Mouse (Mus musculus) spleen, adult 12 weeks (tissue): ENCODE data around the gene Hoxa9.

ENCODE experiments used
- DNase-seq: peaks from one replicate; pipeline ENCODE4 v3.0.0; 2022; ENCODE audit warnings: low spot score

Hoxa9 gene

DNA sequence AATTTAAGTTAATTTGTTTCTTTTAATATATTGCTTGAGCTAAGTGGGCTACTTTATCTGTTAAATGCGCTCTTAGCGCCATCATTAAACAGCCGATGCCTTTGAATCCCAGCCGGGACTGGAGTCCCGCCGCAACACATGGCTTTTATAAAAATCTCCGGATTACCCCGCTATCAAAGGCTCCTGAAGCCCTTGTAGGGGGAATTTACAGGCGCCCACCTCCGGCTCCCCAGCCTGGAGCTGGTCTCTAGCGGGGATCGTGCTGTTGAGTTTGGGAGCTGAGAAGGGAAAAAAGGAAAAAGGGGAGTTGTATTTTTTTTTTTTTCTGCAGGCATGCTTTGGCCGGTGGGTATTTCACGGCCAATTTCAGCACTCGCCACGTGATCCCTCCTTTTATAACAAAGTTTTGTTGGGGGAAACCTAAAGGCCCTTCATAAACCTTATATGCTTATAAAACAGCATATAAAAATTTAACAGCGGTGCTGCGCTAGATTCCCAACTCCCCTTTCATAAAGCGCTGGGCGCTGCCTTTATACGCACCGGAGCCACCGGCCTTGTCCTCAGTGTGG lies 13.7 kb upstream of the Hoxa9 start:
- DNase-seq, result no peak

DNA sequence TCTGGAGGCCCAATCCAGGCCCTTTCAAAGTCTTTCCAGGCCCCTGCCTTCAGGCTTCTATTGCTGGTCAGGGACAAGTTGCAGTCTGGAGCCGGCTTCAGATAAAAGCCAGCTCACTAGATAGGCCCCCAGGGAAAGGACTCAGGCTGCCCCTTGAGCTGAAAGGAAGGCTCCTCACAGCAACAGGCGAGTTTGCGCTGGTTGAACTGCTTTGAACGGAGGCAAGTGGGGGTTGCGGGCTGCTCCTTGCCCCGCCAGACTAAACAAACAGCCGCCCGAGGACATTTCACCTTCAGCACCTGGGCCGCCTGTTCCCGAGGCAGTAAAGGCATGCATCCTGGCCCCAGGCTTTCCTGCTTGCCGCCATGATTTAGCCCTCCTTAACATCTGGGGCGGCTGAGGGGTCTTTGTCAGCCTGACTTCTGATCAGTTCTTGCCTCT lies 12.8 kb upstream of the Hoxa9 start:
- DNase-seq, result no peak

DNA sequence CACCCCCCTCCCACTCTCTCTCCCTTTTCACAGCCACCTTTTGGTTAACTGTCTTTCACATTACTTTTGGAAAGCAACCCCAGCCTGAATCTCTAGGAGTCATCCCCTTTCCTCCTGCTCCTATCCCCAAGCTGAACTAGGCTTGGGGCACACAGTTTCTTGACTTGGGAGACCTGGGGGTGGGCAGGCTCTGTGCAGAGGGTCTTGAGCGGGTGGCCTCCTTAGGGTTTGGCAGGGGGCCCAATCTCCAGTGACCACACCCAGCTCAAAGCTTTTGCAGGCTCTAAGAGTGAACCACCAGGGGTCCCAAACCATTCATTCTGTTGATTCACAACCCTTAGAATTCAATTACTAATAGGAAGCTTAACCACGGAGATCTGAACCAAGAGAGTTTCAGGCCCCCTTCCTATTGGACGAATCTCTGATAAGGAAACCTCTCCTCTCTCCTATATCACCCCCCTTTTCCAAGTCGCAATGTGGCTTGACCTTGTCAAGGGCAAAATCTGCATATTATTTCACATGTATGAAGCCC lies 12.0 kb upstream of the Hoxa9 start:
- no peak for DNase-seq

DNA sequence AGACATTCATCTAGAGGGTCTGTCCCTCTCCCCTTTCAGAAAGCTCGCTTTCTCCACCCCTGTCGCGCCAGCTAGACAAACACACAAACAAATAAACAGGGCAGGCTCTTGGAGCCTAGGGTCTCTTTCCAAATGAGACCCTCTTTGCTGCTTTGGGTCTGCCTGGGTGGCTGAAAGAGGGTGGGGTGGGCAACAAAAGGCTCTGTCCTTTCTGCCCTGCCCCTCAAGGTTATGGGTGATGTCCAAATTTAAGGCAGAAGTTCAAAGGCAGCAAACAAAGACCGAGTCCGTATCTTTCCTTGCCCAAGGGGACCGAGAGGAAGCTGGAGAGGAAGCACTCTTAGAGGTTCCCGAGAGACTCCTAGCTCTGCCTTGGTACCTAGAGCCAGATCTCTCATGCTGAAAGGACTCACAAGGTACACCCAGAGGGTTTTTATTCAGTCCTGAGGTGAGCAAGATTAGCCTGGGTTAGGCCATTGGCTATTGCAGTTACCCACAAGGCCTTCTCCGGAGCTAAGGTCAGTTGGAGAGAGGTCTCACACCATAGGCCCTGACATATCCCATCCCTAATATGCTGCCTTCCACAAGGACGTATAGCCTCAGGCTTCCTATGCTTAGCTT lies 10.2 kb upstream of the Hoxa9 start:
- DNase-seq, result no peak

DNA sequence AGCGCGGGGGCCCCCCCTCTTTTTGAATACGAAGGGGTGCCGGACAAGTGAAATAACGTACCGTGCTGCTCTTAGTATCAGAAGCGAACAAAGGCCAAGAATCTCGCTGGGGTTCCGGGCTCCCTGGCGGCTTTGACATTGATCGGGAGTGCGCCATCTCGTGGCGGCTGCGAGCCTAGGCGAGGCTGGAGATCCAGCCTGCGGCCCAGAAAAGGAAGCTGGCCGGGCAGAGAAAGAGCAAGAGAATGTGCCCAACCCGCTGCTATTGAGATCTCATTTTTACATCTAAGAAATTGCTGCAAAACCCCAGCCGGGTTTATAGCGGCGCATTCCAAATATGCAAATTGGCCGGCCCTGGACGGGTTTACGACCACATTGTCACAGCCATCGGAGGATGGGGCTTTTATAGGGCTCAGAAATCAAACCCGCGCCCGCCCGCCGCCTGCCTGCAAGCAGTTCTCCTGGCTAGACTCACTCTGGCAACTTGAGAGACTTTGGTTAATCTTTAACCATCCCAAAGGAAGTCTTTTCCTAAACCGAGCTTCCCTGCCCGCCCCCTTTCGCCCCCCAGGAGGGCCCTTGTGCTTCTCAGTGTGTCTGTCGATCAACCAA lies 9.6 kb upstream of the Hoxa9 start, which contains the start of gene Hoxa10:
TSS of gene Hoxa10 (minus strand) at position 466 of the 612 bp plus-strand sequence.
- DNase-seq, result peak; percentile 51

DNA sequence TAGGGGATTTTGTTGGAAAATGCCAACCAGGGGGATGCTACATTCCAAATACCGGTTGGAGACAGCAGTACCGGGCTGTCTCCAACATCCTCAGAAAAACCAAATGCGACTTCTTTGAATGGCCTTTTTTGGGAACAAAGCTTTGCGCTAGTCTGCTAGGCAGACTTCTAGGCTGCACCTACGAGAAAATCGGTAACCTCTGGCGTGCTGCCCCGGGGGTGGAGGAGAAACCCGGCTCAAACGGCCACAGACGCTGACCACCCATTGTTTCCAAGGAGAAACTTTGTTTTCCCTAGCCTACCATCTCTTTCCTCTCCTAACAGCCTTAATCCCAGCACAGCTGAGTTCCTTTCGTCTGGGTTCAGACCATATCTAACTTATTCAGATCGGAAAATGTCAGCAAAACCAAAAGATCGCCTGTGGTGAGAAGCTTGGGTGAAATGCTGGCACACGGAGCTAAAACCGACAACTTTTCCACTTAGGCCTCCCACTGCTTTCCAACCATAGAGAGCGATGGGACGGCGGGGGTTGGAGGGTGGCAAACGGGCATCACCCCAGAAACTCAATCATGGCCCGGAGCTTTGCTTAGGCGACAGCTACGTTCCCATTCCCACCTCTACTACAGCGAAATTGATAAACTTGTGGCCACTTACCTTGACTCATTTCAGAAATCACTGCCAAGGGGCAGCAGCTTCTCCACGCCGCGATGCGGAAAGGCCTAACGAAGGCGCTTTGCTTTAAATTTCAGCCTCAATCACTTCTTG lies 8.9 kb upstream of the Hoxa9 start:
- DNase-seq, result no peak

DNA sequence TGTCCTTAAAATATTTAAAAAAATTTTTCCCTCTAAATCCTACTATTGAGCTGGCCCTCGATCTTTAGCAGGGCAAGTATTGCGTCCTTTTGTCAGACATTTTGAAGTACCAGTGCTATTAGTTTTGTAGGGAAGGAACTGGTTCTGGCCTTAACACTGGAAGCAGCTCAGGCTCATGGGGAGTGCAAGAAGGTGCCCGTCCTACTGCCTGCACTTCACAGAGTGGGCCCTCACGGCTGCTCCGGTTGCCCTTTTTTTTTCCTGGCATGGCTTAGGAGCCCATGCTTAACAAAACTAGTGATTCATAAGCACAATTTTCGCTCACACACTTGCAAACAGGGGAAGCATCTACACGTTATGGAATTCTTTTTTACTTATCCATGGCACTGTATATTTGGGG lies 8.1 kb upstream of the Hoxa9 start:
- DNase-seq, result no peak

DNA sequence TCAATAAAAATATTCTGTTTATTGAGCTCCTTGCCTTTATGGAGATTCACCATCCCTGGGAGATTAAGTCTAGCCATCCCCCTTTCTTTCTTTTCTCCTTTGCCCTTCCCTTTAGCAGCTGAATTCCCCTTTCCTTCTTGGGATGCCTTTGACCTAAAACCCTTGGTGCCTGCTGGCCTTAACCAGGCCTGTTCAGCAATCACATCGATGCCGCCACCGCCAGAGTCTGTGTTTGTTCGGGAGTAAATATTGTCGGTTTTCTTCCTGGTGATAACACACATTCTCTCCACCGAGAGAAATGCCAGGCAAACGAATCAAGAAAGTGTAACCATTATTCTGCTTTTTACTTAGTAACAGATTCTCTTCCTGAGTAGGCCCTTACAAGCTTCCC lies 7.3 kb upstream of the Hoxa9 start:
- no peak for DNase-seq

DNA sequence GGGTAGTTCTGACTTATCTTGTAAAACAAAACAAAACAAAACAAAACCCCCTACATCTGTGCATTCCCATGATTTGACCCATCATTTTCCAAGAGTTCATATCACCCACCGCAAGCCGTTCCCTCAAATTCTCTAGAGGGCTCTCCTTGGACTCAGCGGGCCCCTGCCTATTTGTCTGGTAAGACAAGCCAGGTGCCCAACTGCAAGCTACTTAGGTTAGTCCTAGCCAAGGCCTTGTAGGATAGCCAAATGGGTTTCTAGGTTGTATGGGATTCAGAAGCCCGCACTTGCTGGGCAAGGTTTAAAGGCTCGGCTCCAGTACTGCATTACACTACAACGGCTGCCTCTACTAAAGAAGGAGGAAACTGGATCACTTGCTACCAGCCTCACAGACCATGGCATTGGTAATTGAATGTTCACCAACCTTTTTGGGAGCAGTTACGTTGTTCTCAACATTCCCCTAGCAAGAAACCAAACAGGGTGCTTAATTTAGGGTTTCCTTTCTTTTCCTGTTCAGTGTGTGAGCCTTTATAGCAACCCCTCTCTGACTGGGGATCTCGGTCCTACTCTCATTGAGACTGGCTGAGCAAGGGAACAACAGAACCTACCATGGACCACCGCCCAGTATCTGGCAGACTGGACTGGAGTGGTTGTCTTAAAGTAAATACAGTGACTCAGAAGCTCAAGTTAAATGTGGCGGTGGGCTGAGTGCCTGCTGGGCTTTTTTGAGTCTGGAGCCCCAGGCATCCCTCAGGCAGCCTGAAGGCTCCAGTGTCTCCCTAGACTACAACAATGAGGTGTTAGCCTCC lies 6.7 kb upstream of the Hoxa9 start:
- DNase-seq, result no peak

DNA sequence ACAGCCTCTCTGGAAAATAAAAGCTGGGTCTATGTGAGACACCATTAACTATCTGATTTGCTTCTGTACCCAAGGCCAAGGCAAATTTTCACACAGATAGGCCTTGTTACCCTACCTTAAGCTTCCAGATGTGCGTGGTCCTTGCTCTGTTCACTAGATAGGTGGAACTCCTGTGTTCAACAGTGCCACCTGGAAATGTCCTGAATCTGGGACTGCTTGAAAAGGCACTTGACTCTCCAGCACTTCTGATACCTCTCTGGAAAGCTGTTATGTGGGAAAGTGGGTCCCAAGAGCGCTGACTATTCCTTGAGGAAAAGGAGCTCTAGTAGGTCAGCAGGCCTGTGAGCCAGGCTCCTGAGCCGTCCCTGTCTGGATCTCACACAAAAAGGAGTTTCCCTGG lies 5.9 kb upstream of the Hoxa9 start:
- DNase-seq, result no peak

DNA sequence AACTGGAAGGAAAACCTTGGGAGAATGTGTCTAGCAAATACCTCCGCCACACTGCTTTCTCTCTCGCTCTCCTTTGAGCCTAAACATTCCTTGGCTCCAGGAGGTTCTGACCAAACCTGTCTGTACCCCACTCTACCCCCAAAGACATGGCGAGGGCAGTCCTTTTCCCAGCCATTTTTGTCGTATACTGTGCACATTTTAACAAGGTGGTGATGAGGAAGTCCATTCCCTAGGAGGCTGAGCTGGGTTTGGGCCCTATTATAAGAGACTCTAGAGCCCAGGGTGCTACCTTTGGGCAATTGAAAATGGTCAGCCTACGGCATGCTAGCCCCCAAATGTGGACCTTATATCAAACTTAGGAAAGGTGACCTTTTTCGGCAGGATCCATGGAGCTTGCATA lies 5.0 kb upstream of the Hoxa9 start:
- no peak for DNase-seq

DNA sequence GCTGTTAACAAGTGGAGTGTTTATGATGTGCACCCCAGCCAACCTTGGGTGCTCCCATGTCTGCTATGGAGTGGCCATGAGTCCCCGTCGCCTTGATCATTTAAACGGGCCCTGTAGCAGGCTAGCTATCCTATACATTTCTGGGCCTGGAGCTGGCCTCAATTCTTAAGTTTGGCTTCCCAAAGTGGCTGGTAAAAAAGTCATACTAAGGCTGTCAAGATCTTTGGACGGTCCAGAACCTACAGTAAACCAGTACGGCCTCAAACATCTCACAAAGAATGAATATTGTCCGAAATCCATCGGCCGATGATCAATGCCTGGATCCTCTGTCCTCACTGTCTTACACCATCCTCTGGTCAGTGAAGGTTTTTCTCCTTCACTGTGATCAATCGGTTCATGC lies 4.4 kb upstream of the Hoxa9 start:
- DNase-seq, result no peak

DNA sequence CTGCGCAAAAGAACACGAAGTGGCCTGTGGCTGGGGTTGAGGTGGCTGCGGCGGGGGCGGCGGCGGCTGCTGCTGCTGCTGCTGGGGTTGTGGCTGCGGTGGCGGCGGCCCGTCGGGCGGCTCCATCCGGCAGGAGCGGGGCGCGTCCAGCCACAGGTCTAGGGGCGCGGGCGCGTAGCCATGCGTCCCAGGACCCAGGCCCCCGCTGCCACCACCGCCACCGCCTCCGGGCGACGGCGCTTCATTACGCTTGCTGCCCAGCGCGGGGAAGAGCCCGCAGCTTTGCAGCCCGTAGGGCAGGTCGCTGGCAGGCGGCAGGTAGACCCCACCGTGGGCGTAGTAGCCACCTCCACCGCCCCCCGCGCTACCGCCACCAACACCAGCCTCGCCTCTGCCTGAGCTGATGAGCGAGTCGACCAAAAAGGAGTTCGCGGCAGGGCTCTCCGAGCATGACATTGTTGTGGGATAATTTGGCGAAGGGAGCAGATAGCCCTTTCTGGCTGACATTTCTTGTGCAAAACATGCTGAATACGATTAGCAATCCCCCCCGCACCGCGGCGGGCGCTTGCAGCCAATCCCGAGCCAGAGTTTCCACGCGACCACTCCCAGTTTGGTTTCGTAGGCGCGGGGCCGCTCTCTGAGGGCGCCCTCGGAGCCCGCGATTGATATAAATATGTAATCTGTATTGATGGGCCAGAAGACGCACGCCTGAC lies 3.7 kb upstream of the Hoxa9 start:
- DNase-seq, result no peak

DNA sequence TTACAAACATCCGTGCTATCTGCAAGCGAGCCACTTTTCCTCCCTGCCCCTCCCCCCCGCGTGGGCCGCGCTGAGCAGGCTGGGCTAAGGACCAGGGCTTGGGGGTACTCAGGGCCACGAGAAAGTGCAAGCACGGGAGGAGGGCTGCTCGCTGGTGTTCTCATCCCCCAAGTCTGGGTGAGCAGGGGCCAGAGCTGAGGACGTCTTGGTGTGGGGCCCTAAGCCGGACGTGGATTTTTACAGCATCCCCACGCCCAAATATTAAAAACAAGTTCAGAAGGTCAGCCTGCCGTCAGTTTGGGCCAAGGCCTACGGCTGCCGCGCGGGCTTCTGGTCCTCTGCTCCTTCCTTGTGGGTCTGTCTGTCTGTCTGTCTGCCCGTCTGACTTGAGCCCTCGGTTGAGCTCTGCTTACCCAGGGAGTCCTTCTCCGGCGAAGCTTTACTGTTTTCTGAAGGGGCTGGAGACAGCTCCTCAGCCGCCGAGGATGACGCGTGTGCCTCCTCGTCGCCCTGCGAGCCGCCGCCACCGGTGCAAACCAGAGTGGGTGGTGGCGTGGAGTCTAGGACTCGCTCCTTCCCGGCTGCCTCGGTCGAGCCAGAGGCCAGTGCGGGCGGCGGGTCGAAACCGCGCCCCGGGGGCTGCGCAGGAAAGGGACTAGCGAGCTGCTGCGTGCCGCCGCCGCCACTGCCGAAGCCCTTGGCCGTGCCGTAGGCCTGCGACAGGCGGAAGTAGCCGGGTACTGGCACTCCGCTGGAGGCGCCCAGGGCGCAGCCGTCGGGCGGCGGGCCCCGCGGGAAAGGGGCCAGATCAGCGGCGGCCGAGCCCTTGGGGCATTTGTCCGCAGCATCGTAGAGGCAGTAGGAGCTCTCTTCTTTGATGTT lies 2.9 kb upstream of the Hoxa9 start:
- DNase-seq, result no peak

DNA sequence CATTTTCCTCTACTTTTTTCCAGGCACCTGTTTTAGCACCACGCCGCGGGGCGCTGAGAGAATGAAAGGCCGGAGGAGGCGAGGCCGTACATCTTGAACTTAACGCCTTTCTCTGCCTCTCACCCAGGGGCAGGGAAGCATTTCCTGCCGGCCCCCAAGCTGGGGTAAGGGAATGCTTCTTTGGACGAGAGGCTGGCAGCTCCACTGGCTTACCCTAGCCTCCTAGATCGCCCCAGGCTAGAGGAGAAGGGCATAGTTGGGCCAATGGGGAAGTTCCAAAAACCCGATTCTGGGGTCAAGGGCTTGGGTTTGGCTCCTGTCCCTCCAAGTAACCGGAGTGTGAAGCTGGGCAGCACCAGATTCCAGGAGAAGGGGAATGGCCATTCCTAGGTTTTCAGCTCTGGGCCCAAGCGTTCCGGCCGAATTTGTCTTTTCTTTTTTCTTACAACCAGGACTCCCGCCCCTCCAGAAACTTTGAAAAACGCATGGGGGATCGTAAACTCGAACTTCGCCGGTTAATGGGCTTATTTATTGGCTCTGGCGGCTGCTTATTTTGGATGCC lies 2.2 kb upstream of the Hoxa9 start:
- DNase-seq, result no peak

DNA sequence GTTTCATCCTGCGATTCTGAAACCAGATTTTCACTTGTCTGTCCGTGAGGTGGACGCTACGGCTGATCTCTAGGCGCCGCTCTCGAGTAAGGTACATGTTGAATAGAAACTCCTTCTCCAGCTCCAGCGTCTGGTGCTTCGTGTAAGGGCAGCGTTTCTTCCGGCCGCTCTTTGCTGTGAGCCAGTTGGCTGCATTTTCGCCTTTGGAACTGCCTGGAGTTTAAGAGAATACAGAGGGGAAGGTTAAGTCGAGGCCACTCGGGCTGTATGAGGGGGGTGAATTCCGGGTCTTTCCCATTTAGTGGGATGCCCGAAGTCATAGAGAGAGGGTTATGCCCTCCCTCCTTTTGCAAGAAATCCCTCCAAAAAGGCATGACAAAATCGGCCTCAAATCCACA lies 1.7 kb upstream of the Hoxa9 start:
- no peak for DNase-seq

DNA sequence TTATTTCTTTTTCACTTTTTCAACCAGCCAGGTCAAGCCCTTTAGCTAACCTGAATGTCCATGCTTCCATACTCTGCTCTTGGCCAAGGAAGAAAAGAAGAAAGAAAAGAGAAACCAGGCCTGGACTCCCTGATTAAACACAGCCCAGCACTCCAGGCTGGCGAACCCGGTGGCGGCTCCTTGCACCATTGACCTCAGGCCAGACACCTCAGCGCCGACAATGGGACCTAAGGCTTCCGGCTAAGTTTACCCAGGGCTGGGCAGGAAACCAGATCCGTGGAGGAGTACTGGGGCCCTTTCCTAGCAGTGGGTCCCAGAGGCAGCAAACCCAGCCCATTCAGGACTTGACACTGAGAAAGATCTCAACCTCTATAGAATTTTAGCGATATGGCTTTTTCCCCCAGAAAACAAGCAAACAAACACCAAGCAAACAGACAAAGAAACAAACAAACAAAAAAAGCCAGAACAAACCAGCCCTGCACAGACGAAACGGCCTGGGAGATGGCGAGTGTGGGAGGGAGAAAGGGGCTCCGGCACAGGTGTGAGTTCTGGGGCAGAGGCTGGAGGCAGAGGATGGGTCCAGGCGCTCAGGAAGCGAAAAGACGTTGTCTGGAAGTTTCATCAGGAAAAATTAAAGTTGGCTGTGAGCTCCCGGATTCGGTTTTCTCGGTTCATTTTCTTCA lies 1.1 kb upstream of the Hoxa9 start:
- no peak for DNase-seq

DNA sequence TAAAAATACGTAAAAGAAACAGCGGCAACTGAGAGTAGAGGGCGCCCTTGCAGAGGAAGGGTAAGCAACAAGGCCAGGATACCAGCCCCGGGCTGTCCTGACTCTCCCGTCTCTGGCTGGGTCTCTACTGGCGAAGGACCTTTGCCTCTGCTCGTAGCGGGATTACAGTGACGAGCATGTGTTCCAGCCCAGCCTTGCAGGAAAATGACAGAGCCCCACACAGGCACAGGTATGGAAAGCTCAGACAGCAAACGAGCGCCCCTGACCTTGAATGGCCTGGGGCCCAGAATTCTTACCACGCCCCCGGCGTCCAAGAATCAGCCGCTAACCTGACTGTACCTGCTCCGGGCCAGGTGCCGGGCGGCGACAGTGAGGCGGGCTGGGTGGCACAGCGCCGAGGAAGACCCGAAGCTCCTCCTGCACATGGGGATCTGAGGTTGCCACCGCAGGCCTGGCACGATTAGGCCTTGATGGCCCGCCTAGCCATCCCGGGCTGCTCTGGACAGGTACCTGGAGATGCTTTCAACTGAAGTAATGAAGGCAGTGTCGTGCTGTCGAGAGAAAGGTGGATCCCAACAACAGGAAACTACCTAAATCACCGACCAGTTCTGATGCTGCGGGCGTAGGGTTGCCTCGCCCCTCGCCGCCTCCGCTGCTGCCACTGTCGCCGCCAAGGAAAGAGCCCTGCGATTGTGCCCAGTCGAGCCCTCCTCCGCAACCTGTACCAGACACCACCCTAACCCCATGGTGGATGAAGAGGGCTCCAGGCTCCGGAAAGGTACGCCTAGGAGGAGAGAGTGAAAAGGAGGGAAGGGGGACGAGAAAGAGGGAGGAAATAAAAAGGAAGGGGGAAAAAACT lies 1.1 kb downstream of the Hoxa9 start:
- no peak for DNase-seq
